Mouse (Mus musculus): ENCODE measurements at regions not wholly inside any gene's neighbourhood (a gene's known extent, or its start where the extent isn't known, plus 50 kb on each side); places are given as distances from the start of the nearest gene placed in this dataset.

- H3K4me2 ChIP-seq, result no peak overlapping the region
- no peaks in the 10 kb centered on the region for H3K9me3 ChIP-seq
- WGBS, result 86% methylated on average over 4 of the region's 4 CpGs
These were observed 397.9 kb downstream of the Cdh11 start for GRCm38 (mm10) chr8:102387591-102387990.

DNA sequence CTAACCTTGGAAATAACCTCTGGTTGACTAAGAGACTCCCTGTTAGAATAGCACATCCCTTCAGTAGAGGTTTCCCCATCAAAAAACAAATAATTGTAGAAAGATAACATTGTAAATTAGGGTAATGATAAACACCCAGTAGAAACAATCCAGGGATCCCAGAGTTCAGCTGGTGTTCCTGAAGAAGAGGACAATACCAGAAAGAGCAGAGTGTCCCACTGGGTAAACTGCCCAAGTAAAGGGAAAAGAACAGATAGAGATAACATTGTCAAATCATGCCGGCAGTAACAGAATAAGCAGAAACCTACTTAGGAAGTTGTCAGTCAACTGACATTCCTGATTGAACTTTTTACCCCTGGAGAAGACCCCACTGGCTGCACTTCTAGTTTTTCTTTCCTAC, 440.1 kb downstream of the Cdh11 start:
- H3K4me1 ChIP-seq (replicated peaks), result no peaks in the 10 kb centered on the region
- no peaks in the 10 kb centered on the region for H3K36me3 ChIP-seq
- no peaks in the 10 kb centered on the region for H3K27me3 ChIP-seq
- no peaks in the 10 kb centered on the region for H3K9me3 ChIP-seq
- H3K9ac ChIP-seq, result no peak overlapping the region
- no peak overlapping the region for H3K4me2 ChIP-seq
- no peak overlapping the region for H3K4me3 ChIP-seq
- H3K27ac ChIP-seq (replicated peaks), result no peak overlapping the region
- 78% methylated on average over 1 of the region's 1 CpGs for WGBS
- no peak for ATAC-seq (ENCODE audit: low FRiP score, low read depth)

More at GRCm38 (mm10) chr8:102387591-102387990, 397.9 kb downstream of the Cdh11 start:
- no peak for ATAC-seq (ENCODE audit: low FRiP score, low read depth)
- Histone ChIP-seq H3K27ac (replicated peaks) (no peak overlapping the region), H3K4me1 (replicated peaks) (no peaks in the 10 kb centered on the region), H3K36me3 (no peaks in the 10 kb centered on the region), H3K4me3 (no peak overlapping the region), H3K9ac (no peak overlapping the region), H3K27me3 (no peaks in the 10 kb centered on the region)

DNA sequence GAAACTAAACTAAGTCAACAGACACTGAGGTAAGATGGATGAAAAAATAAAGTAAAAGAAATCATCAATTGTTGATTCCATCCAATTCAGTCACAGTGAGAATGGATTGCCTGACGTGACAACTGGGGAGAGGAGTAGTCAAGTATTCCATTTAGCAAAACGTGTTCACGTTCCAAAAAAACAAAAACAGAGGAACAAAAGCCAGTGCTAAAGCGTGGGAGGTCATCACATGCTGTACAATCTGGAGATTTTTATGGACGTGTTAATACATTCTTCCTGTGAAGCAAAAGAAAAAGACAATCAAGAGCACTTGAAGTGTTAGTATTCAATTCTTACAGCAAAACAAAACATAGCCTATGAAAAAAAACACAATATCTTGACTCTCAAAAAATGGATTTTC, 452.9 kb downstream of the Cdh11 start:
- Histone ChIP-seq H3K9ac (no peak overlapping the region), H3K9me3 (no peaks in the 10 kb centered on the region), H3K27me3 (no peaks in the 10 kb centered on the region), H3K27ac (replicated peaks) (no peak overlapping the region), H3K4me1 (replicated peaks) (no peaks in the 10 kb centered on the region), H3K4me2 (no peak overlapping the region), H3K4me3 (no peak overlapping the region), H3K36me3 (no peaks in the 10 kb centered on the region)
- ATAC-seq (ENCODE audit: low FRiP score, low read depth), result no peak
- 41% methylated on average over 5 of the region's 5 CpGs for WGBS

DNA sequence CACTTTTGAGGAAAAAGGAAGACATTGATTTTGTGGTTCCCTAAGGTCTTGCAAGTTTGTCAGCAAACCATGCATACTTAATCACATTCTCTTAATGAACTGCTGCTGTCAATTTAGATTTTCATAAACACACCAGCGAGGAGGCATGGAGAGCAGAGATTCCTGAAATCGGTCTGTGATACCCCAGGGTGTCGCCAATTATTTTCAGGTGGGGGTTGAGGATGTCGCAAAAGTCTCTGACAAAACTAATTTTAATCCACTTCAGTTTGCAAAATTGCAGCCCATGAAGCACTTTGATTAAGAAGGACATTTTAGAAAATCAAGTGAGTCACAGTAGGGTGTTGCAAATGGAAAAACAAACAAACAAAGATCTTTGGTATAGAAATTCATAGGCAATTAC, 454.3 kb downstream of the Cdh11 start:
- Histone ChIP-seq H3K27me3 (no peaks in the 10 kb centered on the region), H3K9me3 (no peaks in the 10 kb centered on the region), H3K4me3 (no peak overlapping the region), H3K4me2 (no peak overlapping the region), H3K36me3 (no peaks in the 10 kb centered on the region), H3K9ac (no peak overlapping the region), H3K27ac (replicated peaks) (no peak overlapping the region), H3K4me1 (replicated peaks) (no peaks in the 10 kb centered on the region)
- 61% methylated on average over 4 of the region's 4 CpGs for WGBS
- no peak for ATAC-seq (ENCODE audit: low FRiP score, low read depth)

GRCm38 (mm10) chr8:102329955-102330354, 455.5 kb downstream of the Cdh11 start:
- Histone ChIP-seq H3K27ac (replicated peaks) (no peak overlapping the region), H3K4me3 (no peak overlapping the region), H3K9me3 (no peaks in the 10 kb centered on the region), H3K9ac (no peak overlapping the region), H3K36me3 (no peaks in the 10 kb centered on the region), H3K4me2 (no peak overlapping the region), H3K4me1 (replicated peaks) (no peaks in the 10 kb centered on the region), H3K27me3 (no peaks in the 10 kb centered on the region)
- ATAC-seq (ENCODE audit: low FRiP score, low read depth), result no peak
- 58% methylated on average over 1 of the region's 1 CpGs for WGBS
